In genomic region chr9:40617036-40617675, GRCm38 (mm10) we compare ENCODE assay signal across 9 mouse cellular contexts. TPM values are rescaled to one million over a fixed set of nuclear protein-coding genes. Genes with fewer than 3 reads are reported as not detected.
DNase-seq lines count a peak whose midpoint lies in the region; ATAC-seq lines count a peak whose summit lies in the region.
"Had no signal": no experiment of that assay in that cellular context is flagged by ENCODE, and none has a peak within 500 bp of the region (broad histone marks: within the 10 kb centered on the region; RNA-seq: fewer than 3 reads in every experiment).

No protein-coding gene starts in this region.

- WGBS in heart, embryonic 14.5 days, result 4% methylated on average over 20 of the region's 20 CpGs
- 2% methylated on average over 20 of the region's 20 CpGs for WGBS in hindbrain, embryonic 15.5 days
- WGBS in midbrain, embryonic 15.5 days, result under 1% methylated on average over 20 of the region's 20 CpGs

- peak overlapping the region; percentile 61; the same call in 1 of the 2 replicates for H3K9ac ChIP-seq in heart, embryonic 14.5 days (ENCODE audit: low read length)
- H3K9ac ChIP-seq in hindbrain, embryonic 15.5 days, result peak overlapping the region; percentile 34
- 0 out of 2 replicates have a peak overlapping the region, but pooled peaks have one; percentile 45 for H3K9ac ChIP-seq in midbrain, embryonic 15.5 days

- no peaks in the 10 kb centered on the region for H3K36me3 ChIP-seq in heart, embryonic 14.5 days (ENCODE audit: control insufficient read depth, insufficient read depth, low read length)
- no peaks in the 10 kb centered on the region for H3K36me3 ChIP-seq in hindbrain, embryonic 15.5 days
- no peaks in the 10 kb centered on the region for H3K36me3 ChIP-seq in midbrain, embryonic 15.5 days (replicated peaks)

- H3K4me3 ChIP-seq in heart, embryonic 14.5 days (ENCODE audit: control insufficient read depth in 1 of 2, insufficient read depth in 1 of 2, low read depth in 1 of 2, low read length in 2 of 2), result peak overlapping the region in 1 of 2 experiments; percentile 32; a peak in 2 of 4 replicates
- peak overlapping the region; percentile 21 for H3K4me3 ChIP-seq in hindbrain, embryonic 15.5 days
- peak overlapping the region; percentile 31 for H3K4me3 ChIP-seq in midbrain, embryonic 15.5 days

- no peaks in the 10 kb centered on the region for H3K27me3 ChIP-seq in heart, embryonic 14.5 days (ENCODE audit: control insufficient read depth, insufficient read depth, low read length)
- H3K27me3 ChIP-seq in hindbrain, embryonic 15.5 days, result no peaks in the 10 kb centered on the region
- H3K27me3 ChIP-seq in midbrain, embryonic 15.5 days (replicated peaks), result no peaks in the 10 kb centered on the region

- H3K4me2 ChIP-seq in heart, embryonic 14.5 days (ENCODE audit: low read length), result peak overlapping the region; percentile 71
- H3K4me2 ChIP-seq in hindbrain, embryonic 15.5 days, result peak overlapping the region; percentile 58
- peak overlapping the region; percentile 57 for H3K4me2 ChIP-seq in midbrain, embryonic 15.5 days

- peaks cover 5 to 13% of the 10 kb centered on the region in 2 experiments for H3K4me1 ChIP-seq in heart, embryonic 14.5 days (ENCODE audit: control insufficient read depth in 2 of 2, insufficient read depth in 2 of 2, low read length in 2 of 2)
- peaks cover 30% of the 10 kb centered on the region for H3K4me1 ChIP-seq in hindbrain, embryonic 15.5 days (replicated peaks)
- H3K4me1 ChIP-seq in midbrain, embryonic 15.5 days, result peaks cover 34% of the 10 kb centered on the region

- ATAC-seq in heart, embryonic 14.5 days (ENCODE audit: insufficient number of reproducible peaks, insufficient read depth, low FRiP score, low read depth), result no peak
- ATAC-seq in hindbrain, embryonic 15.5 days (ENCODE audit: low FRiP score, low read depth), result peak; percentile 55
- peak; percentile 80 for ATAC-seq in midbrain, embryonic 15.5 days (replicated peaks)

- H3K9me3 ChIP-seq in heart, embryonic 14.5 days (ENCODE audit: control insufficient read depth, low read length), result no peaks in the 10 kb centered on the region
- no peaks in the 10 kb centered on the region for H3K9me3 ChIP-seq in hindbrain, embryonic 15.5 days
- no peaks in the 10 kb centered on the region for H3K9me3 ChIP-seq in midbrain, embryonic 15.5 days

- H3K27ac ChIP-seq in heart, embryonic 14.5 days (replicated peaks in 1 of 2; ENCODE audit: control insufficient read depth in 1 of 2, insufficient read depth in 1 of 2, low read depth in 2 of 2, low read length in 2 of 2), result no peak overlapping the region
- peak overlapping the region; percentile 73 for H3K27ac ChIP-seq in hindbrain, embryonic 15.5 days (replicated peaks)
- peak overlapping the region; percentile 80 for H3K27ac ChIP-seq in midbrain, embryonic 15.5 days

- no peak for DNase-seq in heart, adult 18-20 months
- DNase-seq in embryo, embryonic 10 days (ENCODE audit: low spot score), result peak; percentile 75
- DNase-seq in gastrocnemius, postnatal 4 days (ENCODE audit: low spot score in 2 of 2), result no peak
- no peak for DNase-seq in frontal cortex, postnatal 10 days (ENCODE audit: low spot score in 2 of 2)
- no peak for DNase-seq in gastrocnemius, postnatal 10 days

RNA-seq across cellular contexts. Expression of gene Gm21915, which starts 53.3 kb away (rescaled TPM):
- not detected in 2 replicates for polyA plus RNA-seq in heart, embryonic 14.5 days (2014; fragmentation: Nextera tagmentation; extraction: Ambion mirVana)
- not detected for total RNA-seq in heart, adult 18-20 months (2021)
- not detected in 2 replicates for polyA plus RNA-seq in hindbrain, embryonic 15.5 days (2015; fragmentation: Nextera tagmentation; extraction: Ambion mirVana)
- polyA plus RNA-seq in midbrain, embryonic 15.5 days (2015; fragmentation: Nextera tagmentation; extraction: Ambion mirVana), result not detected in 2 replicates
- not detected for total RNA-seq in gastrocnemius, postnatal 4 days (2021)
- total RNA-seq in gastrocnemius, postnatal 10 days (2021), result not detected
- total RNA-seq: CH12.LX had no signal

Comparison
In these comparisons a context has a peak if more than half of its experiments do, and no peak if none do; other contexts are left out.
1. H3K27ac ChIP-seq: peak in hindbrain, embryonic 15.5 days (single experiment) and midbrain, embryonic 15.5 days (single experiment); none in heart, embryonic 14.5 days (0 of 2).
2. Peak in every context shown above with its lines, with median percentiles within 50 percentile points of each other: H3K4me2 ChIP-seq and H3K9ac ChIP-seq.